Mouse (Mus musculus): Measurements from ENCODE around the gene Gpr25. TPM values are rescaled to one million over a fixed set of nuclear protein-coding genes. Genes with fewer than 3 reads are reported as not detected.

Gene Gpr25
- polyA plus RNA-seq, 1 experiment from 2014 or later, result not detected

DNA sequence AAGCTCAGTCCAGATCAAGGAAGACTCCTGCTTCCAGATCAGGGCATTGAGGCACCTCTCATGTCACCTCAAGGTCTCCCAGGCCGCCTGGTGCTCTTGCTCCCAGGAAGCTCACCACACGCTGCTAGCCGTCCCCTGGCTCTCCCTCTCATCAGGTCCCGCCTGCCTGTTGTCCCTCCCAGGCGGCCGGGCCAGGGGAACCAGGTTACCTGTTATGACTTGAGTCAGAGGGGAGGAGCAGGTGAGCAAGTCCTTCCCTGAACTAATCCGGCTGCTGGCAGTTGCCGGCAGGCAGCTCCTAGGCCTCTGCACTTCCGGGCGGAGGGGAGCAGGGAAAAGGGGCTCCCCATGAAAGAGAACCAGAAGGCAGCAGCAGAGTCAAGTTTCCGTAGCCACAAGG, 30.5 kb downstream of the Gpr25 start:
- WGBS, result 41% methylated on average over 11 of the region's 11 CpGs
- DNase-seq (ENCODE audit: low spot score), result no peak
- Histone ChIP-seq H3K4me1 (replicated peaks; ENCODE audit: control insufficient read depth, insufficient read depth, low read length) (peaks cover 22% of the 10 kb centered on the region), H3K27ac (ENCODE audit: low read depth, low read length) (no peak overlapping the region), H3K9me3 (ENCODE audit: control insufficient read depth, low read length) (no peaks in the 10 kb centered on the region), H3K4me2 (peak overlapping the region; percentile 11; the same call in 1 of the 2 replicates), H3K9ac (ENCODE audit: low read depth, low read length) (no peak overlapping the region), H3K36me3 (ENCODE audit: control insufficient read depth, insufficient read depth, low read length) (no peaks in the 10 kb centered on the region), H3K4me3 (ENCODE audit: low read depth, low read length) (no peak overlapping the region), H3K27me3 (replicated peaks; ENCODE audit: control insufficient read depth, insufficient read depth, low read length) (peaks cover 40% of the 10 kb centered on the region)
- ATAC-seq (replicated peaks; ENCODE audit: low FRiP score), result no peak

DNA sequence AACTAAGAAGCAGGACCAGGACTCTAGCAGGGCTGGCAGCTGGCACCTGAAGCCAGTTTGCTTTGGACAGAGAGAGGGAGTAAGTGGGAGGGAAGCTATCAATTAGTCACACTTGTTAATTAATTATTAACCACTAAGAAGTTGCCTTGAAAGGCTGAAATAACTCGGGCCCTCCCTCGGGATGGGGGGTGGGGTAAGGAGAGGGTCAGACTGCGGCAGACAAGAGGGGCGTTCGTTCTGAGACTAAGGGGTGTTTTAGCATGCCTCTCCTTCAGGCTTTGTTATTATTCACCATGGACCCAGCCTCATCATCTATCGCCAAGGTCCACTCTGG, 31.7 kb downstream of the Gpr25 start:
- Histone ChIP-seq H3K9ac (ENCODE audit: low read depth, low read length) (no peak overlapping the region), H3K27ac (ENCODE audit: low read depth, low read length) (no peak overlapping the region), H3K4me2 (peak overlapping the region; percentile 51)

DNA sequence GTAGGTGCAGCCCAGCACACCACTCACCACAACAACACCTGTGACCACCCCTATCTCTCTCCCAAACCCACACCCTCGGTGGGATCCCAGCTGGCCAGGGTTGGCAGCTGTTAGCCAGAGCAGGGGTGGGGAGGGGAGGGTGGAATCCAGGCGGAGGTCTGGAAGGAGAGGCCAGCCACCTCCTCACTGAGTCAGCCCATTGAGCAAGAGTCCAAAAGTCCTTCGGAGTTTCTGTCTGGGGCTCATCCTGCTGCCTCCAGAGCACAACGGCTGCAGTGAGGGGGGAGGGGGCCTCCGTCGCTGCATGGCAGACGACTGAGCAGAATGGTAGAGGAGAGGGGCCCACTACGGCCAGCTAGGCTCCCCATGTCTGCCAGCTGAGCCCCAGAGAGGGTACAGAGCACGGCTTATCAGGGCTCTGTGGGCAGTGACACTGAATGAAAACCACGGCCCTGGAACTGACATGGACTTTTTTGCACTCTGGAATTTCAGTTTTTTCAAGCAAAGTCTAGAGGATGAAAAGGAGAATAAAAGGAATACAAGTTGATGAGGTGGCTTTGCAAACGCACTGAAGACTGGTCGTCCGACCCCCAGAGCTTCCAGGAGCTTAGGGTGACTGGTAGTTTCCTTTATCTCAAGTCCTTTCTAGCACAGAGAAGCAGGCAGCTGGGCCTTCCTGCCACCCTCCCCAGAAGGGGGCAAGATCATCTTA, 32.2 kb downstream of the Gpr25 start:
- Histone ChIP-seq H3K9me3 (ENCODE audit: control insufficient read depth, low read length) (no peaks in the 10 kb centered on the region), H3K27me3 (replicated peaks; ENCODE audit: control insufficient read depth, insufficient read depth, low read length) (peaks cover 24% of the 10 kb centered on the region), H3K27ac (ENCODE audit: low read depth, low read length) (no peak overlapping the region), H3K4me3 (ENCODE audit: low read depth, low read length) (no peak overlapping the region), H3K4me1 (replicated peaks; ENCODE audit: control insufficient read depth, insufficient read depth, low read length) (peaks cover 22% of the 10 kb centered on the region), H3K36me3 (ENCODE audit: control insufficient read depth, insufficient read depth, low read length) (no peaks in the 10 kb centered on the region), H3K9ac (ENCODE audit: low read depth, low read length) (0 out of 2 replicates have a peak overlapping the region, but pooled peaks have one; percentile 34), H3K4me2 (peak overlapping the region; percentile 51)
- WGBS, result 15% methylated on average over 12 of the region's 13 CpGs
- ATAC-seq (replicated peaks; ENCODE audit: low FRiP score) (peak; percentile 50), DNase-seq (ENCODE audit: low spot score) (peak; percentile 40)

More for the DNA sequence above, 31.7 kb downstream of the Gpr25 start:
- Histone ChIP-seq H3K4me3 (ENCODE audit: low read depth, low read length) (no peak overlapping the region), H3K9me3 (ENCODE audit: control insufficient read depth, low read length) (no peaks in the 10 kb centered on the region), H3K36me3 (ENCODE audit: control insufficient read depth, insufficient read depth, low read length) (no peaks in the 10 kb centered on the region), H3K27me3 (replicated peaks; ENCODE audit: control insufficient read depth, insufficient read depth, low read length) (peaks cover 29% of the 10 kb centered on the region), H3K4me1 (replicated peaks; ENCODE audit: control insufficient read depth, insufficient read depth, low read length) (peaks cover 22% of the 10 kb centered on the region)
- ATAC-seq (replicated peaks; ENCODE audit: low FRiP score) (no peak), DNase-seq (ENCODE audit: low spot score) (no peak)
- WGBS, result 53% methylated on average over 6 of the region's 6 CpGs

GRCm38 (mm10) chr1:136227870-136228269, 32.8 kb downstream of the Gpr25 start:
- Histone ChIP-seq H3K27me3 (replicated peaks; ENCODE audit: control insufficient read depth, insufficient read depth, low read length) (peaks cover 18% of the 10 kb centered on the region), H3K9me3 (ENCODE audit: control insufficient read depth, low read length) (no peaks in the 10 kb centered on the region), H3K4me2 (no peak overlapping the region), H3K36me3 (ENCODE audit: control insufficient read depth, insufficient read depth, low read length) (no peaks in the 10 kb centered on the region), H3K27ac (ENCODE audit: low read depth, low read length) (no peak overlapping the region), H3K4me3 (ENCODE audit: low read depth, low read length) (no peak overlapping the region), H3K9ac (ENCODE audit: low read depth, low read length) (no peak overlapping the region), H3K4me1 (replicated peaks; ENCODE audit: control insufficient read depth, insufficient read depth, low read length) (peaks cover 22% of the 10 kb centered on the region)
- 65% methylated on average over 4 of the region's 4 CpGs for WGBS
- ATAC-seq (replicated peaks; ENCODE audit: low FRiP score) (no peak), DNase-seq (ENCODE audit: low spot score) (no peak)

- H3K9me3 ChIP-seq (ENCODE audit: control insufficient read depth, low read length), result no peaks in the 10 kb centered on the region
- H3K4me2 ChIP-seq, result no peak overlapping the region
- 84% methylated on average over 8 of the region's 8 CpGs for WGBS
- DNase-seq (ENCODE audit: low spot score) (no peak), ATAC-seq (replicated peaks; ENCODE audit: low FRiP score) (no peak)
- no peak overlapping the region for H3K4me3 ChIP-seq (ENCODE audit: low read depth, low read length)
- no peak overlapping the region for H3K27ac ChIP-seq (ENCODE audit: low read depth, low read length)
- no peaks in the 10 kb centered on the region for H3K36me3 ChIP-seq (ENCODE audit: control insufficient read depth, insufficient read depth, low read length)
- H3K4me1 ChIP-seq (replicated peaks; ENCODE audit: control insufficient read depth, insufficient read depth, low read length), result peaks cover 22% of the 10 kb centered on the region
- peaks cover 7% of the 10 kb centered on the region for H3K27me3 ChIP-seq (replicated peaks; ENCODE audit: control insufficient read depth, insufficient read depth, low read length)
- no peak overlapping the region for H3K9ac ChIP-seq (ENCODE audit: low read depth, low read length)
These were observed 34.0 kb downstream of the Gpr25 start for GRCm38 (mm10) chr1:136226626-136227025.

- no peak overlapping the region for H3K9ac ChIP-seq (ENCODE audit: low read depth, low read length)
- 87% methylated on average over 8 of the region's 8 CpGs for WGBS
- no peaks in the 10 kb centered on the region for H3K36me3 ChIP-seq (ENCODE audit: control insufficient read depth, insufficient read depth, low read length)
- no peaks in the 10 kb centered on the region for H3K9me3 ChIP-seq (ENCODE audit: control insufficient read depth, low read length)
- DNase-seq (ENCODE audit: low spot score) (no peak), ATAC-seq (replicated peaks; ENCODE audit: low FRiP score) (no peak)
- H3K4me2 ChIP-seq, result no peak overlapping the region
- peaks cover 19% of the 10 kb centered on the region for H3K4me1 ChIP-seq (replicated peaks; ENCODE audit: control insufficient read depth, insufficient read depth, low read length)
- no peak overlapping the region for H3K4me3 ChIP-seq (ENCODE audit: low read depth, low read length)
- H3K27me3 ChIP-seq (replicated peaks; ENCODE audit: control insufficient read depth, insufficient read depth, low read length), result peaks cover 4% of the 10 kb centered on the region
- no peak overlapping the region for H3K27ac ChIP-seq (ENCODE audit: low read depth, low read length)
These were observed 34.8 kb downstream of the Gpr25 start for GRCm38 (mm10) chr1:136225846-136226245.

GRCm38 (mm10) chr1:136223758-136224342, 36.8 kb downstream of the Gpr25 start:
- Histone ChIP-seq H3K9ac (ENCODE audit: low read depth, low read length) (no peak overlapping the region), H3K4me2 (no peak overlapping the region), H3K9me3 (ENCODE audit: control insufficient read depth, low read length) (no peaks in the 10 kb centered on the region), H3K27me3 (replicated peaks; ENCODE audit: control insufficient read depth, insufficient read depth, low read length) (peaks cover 2% of the 10 kb centered on the region; the same call in 1 of the 2 replicates), H3K27ac (ENCODE audit: low read depth, low read length) (no peak overlapping the region), H3K36me3 (ENCODE audit: control insufficient read depth, insufficient read depth, low read length) (no peaks in the 10 kb centered on the region), H3K4me1 (replicated peaks; ENCODE audit: control insufficient read depth, insufficient read depth, low read length) (peaks cover 4% of the 10 kb centered on the region), H3K4me3 (ENCODE audit: low read depth, low read length) (no peak overlapping the region)
- 82% methylated on average over 10 of the region's 10 CpGs for WGBS
- DNase-seq (ENCODE audit: low spot score), result no peak
- ATAC-seq (replicated peaks; ENCODE audit: low FRiP score), result no peak

GRCm38 (mm10) chr1:136222386-136222785, 38.3 kb downstream of the Gpr25 start:
- Histone ChIP-seq H3K9ac (ENCODE audit: low read depth, low read length) (no peak overlapping the region), H3K4me3 (ENCODE audit: low read depth, low read length) (no peak overlapping the region), H3K27me3 (replicated peaks; ENCODE audit: control insufficient read depth, insufficient read depth, low read length) (peaks cover 2% of the 10 kb centered on the region; the same call in 1 of the 2 replicates), H3K36me3 (ENCODE audit: control insufficient read depth, insufficient read depth, low read length) (no peaks in the 10 kb centered on the region), H3K9me3 (ENCODE audit: control insufficient read depth, low read length) (no peaks in the 10 kb centered on the region), H3K27ac (ENCODE audit: low read depth, low read length) (no peak overlapping the region), H3K4me2 (no peak overlapping the region), H3K4me1 (replicated peaks; ENCODE audit: control insufficient read depth, insufficient read depth, low read length) (no peaks in the 10 kb centered on the region)
- no peak for DNase-seq (ENCODE audit: low spot score)
- WGBS, result 85% methylated on average over 10 of the region's 10 CpGs
- ATAC-seq (replicated peaks; ENCODE audit: low FRiP score), result no peak

All from liver, embryonic 11.5 days (tissue).